12 mouse cellular contexts compared by ENCODE assay signal in the genomic region with DNA sequence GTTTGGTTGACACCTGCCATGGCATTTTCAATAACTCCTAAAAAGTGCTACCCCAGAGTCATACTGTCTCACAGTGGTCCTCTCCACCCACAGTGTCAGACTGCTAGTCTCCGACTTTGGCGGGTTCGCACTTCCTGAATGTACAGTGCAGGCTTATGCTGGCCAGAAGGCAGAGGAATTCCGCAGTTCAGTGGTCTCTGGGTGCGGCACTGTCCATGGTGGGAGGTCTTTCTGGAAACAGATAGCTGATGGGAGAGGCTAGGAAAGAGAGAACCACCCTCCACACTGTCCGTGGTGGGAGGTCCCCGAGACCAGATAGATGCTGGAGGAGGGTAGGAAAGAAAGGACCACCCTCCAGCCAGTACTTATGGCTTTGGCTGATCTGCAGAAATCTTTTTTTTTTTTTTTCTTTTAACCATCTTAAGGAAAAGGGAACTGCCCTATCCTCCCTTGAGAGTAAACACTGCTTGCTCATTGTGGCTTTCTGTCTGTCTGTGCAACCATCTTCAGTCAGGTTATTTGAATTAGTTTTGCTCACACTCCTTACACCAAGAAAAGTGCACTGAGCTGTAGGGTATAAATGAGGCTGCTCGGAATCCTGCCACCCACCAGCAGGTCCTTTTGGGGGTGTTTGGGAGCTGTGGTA.
A peak's percentile ranks its signal among the peaks of the same experiment; 100 is the strongest.
DNase-seq lines count a peak whose midpoint lies in the region; ATAC-seq and TF ChIP-seq lines count a peak whose summit lies in the region.
"Had no signal": no experiment of that assay in that cellular context is flagged by ENCODE, and none has a peak within 500 bp of the region (broad histone marks: within the 10 kb centered on the region; RNA-seq: fewer than 3 reads in every experiment).

No protein-coding gene starts in this region.

- no peaks in the 10 kb centered on the region for H3K27me3 ChIP-seq in heart, embryonic 15.5 days
- H3K27me3 ChIP-seq in heart, adult 2 months (ENCODE audit: control insufficient read depth, insufficient read depth, low read length): no peaks in the 10 kb centered on the region
- H3K27me3 ChIP-seq in lung, embryonic 16.5 days (ENCODE audit: control insufficient read depth, insufficient read depth, low read depth, low read length): no peaks in the 10 kb centered on the region
- no peaks in the 10 kb centered on the region for H3K27me3 ChIP-seq in intestine, postnatal 0 days (replicated peaks; ENCODE audit: control insufficient read depth, insufficient read depth, low read length)
- H3K27me3 ChIP-seq in stomach, embryonic 16.5 days (ENCODE audit: control insufficient read depth, insufficient read depth, low read length): no peaks in the 10 kb centered on the region
- H3K27me3 ChIP-seq: heart, embryonic 13.5 days; limb, embryonic 12.5 days had no signal

- no peaks in the 10 kb centered on the region for H3K9me3 ChIP-seq in heart, embryonic 15.5 days (replicated peaks)
- no peaks in the 10 kb centered on the region for H3K9me3 ChIP-seq in lung, embryonic 16.5 days (ENCODE audit: control insufficient read depth, low read length)
- no peaks in the 10 kb centered on the region for H3K9me3 ChIP-seq in intestine, postnatal 0 days (ENCODE audit: control insufficient read depth)
- H3K9me3 ChIP-seq in stomach, embryonic 16.5 days (replicated peaks; ENCODE audit: control insufficient read depth, low read length): no peaks in the 10 kb centered on the region
- H3K9me3 ChIP-seq: heart, embryonic 13.5 days; limb, embryonic 12.5 days had no signal

- no peaks in the 10 kb centered on the region for H3K79me2 ChIP-seq in heart, adult 2 months (replicated peaks; ENCODE audit: control insufficient read depth, insufficient read depth, low read length)

- H3K27ac ChIP-seq in heart, embryonic 15.5 days: no peak overlapping the region
- H3K27ac ChIP-seq in heart, adult 2 months: no peak overlapping the region
- peak overlapping the region; percentile 38; the same call in 1 of the 2 replicates for H3K27ac ChIP-seq in lung, embryonic 16.5 days (ENCODE audit: low read length)
- H3K27ac ChIP-seq in intestine, postnatal 0 days (ENCODE audit: low read depth, low read length): no peak overlapping the region
- H3K27ac ChIP-seq in stomach, embryonic 16.5 days (ENCODE audit: low read length): no peak overlapping the region
- H3K27ac ChIP-seq: heart, embryonic 13.5 days; limb, embryonic 12.5 days had no signal

- H3K4me3 ChIP-seq in heart, embryonic 15.5 days: no peak overlapping the region
- no peak overlapping the region for H3K4me3 ChIP-seq in heart, adult 2 months
- no peak overlapping the region for H3K4me3 ChIP-seq in lung, embryonic 16.5 days (ENCODE audit: low read length)
- no peak overlapping the region for H3K4me3 ChIP-seq in intestine, postnatal 0 days (ENCODE audit: low read depth, low read length)
- H3K4me3 ChIP-seq in stomach, embryonic 16.5 days (replicated peaks; ENCODE audit: low read length): no peak overlapping the region
- H3K4me3 ChIP-seq: heart, embryonic 13.5 days; limb, embryonic 12.5 days had no signal

- no peak for TF ChIP-seq CTCF in heart, adult 2 months (IDR thresholded peaks at IDR 0.05)
- no peak for TF ChIP-seq CTCF in intestine, postnatal 0 days (IDR thresholded peaks at IDR 0.05; ENCODE audit: low read depth)

- H3K36me3 ChIP-seq in heart, embryonic 15.5 days: no peaks in the 10 kb centered on the region
- no peaks in the 10 kb centered on the region for H3K36me3 ChIP-seq in heart, adult 2 months (ENCODE audit: control insufficient read depth, insufficient read depth, low read length)
- H3K36me3 ChIP-seq in lung, embryonic 16.5 days (ENCODE audit: control insufficient read depth, insufficient read depth, low read length): no peaks in the 10 kb centered on the region
- H3K36me3 ChIP-seq in intestine, postnatal 0 days (ENCODE audit: control insufficient read depth, insufficient read depth): no peaks in the 10 kb centered on the region
- no peaks in the 10 kb centered on the region for H3K36me3 ChIP-seq in stomach, embryonic 16.5 days (ENCODE audit: control insufficient read depth, insufficient read depth, low read length)
- H3K36me3 ChIP-seq: heart, embryonic 13.5 days; limb, embryonic 12.5 days had no signal

- H3K4me2 ChIP-seq in heart, embryonic 15.5 days: peak overlapping the region; percentile 21; the same call in 1 of the 2 replicates
- H3K4me2 ChIP-seq in lung, embryonic 16.5 days (ENCODE audit: low read depth, low read length): peak overlapping the region; percentile 29
- H3K4me2 ChIP-seq in intestine, postnatal 0 days (replicated peaks; ENCODE audit: low read depth): 0 out of 2 replicates have a peak overlapping the region, but pooled peaks have one; percentile 13
- H3K4me2 ChIP-seq in stomach, embryonic 16.5 days (ENCODE audit: low read depth, low read length): peak overlapping the region; percentile 11; the same call in 1 of the 2 replicates
- H3K4me2 ChIP-seq: heart, embryonic 13.5 days; limb, embryonic 12.5 days had no signal

- DNase-seq in heart, adult 2 months: no peak
- no peak for DNase-seq in lung, adult 18-20 months
- DNase-seq in B cell, adult 2 months: no peak
- DNase-seq in adrenal gland, postnatal 14 days: no peak

- no peak for TF ChIP-seq EP300 in heart, adult 2 months (IDR thresholded peaks at IDR 0.05; ENCODE audit: insufficient read depth, low read depth, low read length)

- no peak for TF ChIP-seq POLR2A in heart, adult 2 months (IDR thresholded peaks at IDR 0.05; ENCODE audit: insufficient read depth, low read depth, low read length)

- intact Hi-C loops in heart, adult 2 months (cut with DNase I): no loop called here

- no peak for ATAC-seq in heart, embryonic 15.5 days (replicated peaks; ENCODE audit: insufficient number of reproducible peaks, insufficient read depth, low FRiP score, low read depth)
- peak; percentile 85 for ATAC-seq in lung, embryonic 16.5 days (ENCODE audit: low read depth)
- ATAC-seq in intestine, postnatal 0 days: no peak
- 0 out of 2 replicates have a peak, but pooled peaks have one; percentile 17 for ATAC-seq in stomach, embryonic 16.5 days (ENCODE audit: insufficient read depth, low FRiP score)
- ATAC-seq: forebrain, embryonic 16.5 days; midbrain, embryonic 16.5 days had no signal

- no peak overlapping the region for H3K9ac ChIP-seq in heart, embryonic 15.5 days
- H3K9ac ChIP-seq in heart, adult 2 months (ENCODE audit: low read depth, low read length): no peak overlapping the region
- H3K9ac ChIP-seq in lung, embryonic 16.5 days (ENCODE audit: low read length): no peak overlapping the region
- H3K9ac ChIP-seq in intestine, postnatal 0 days (ENCODE audit: low read depth, low read length): no peak overlapping the region
- H3K9ac ChIP-seq in stomach, embryonic 16.5 days (ENCODE audit: low read length): no peak overlapping the region
- H3K9ac ChIP-seq: heart, embryonic 13.5 days; limb, embryonic 12.5 days had no signal

- H3K4me1 ChIP-seq in heart, embryonic 15.5 days (replicated peaks): peaks cover 10% of the 10 kb centered on the region
- 0 out of 2 replicates have a peak, but pooled peaks cover 1% of the 10 kb centered on the region for H3K4me1 ChIP-seq in heart, adult 2 months (ENCODE audit: control insufficient read depth, insufficient read depth, low read length)
- peaks cover 26% of the 10 kb centered on the region for H3K4me1 ChIP-seq in lung, embryonic 16.5 days (replicated peaks; ENCODE audit: control insufficient read depth, insufficient read depth, low read length)
- no peaks in the 10 kb centered on the region for H3K4me1 ChIP-seq in intestine, postnatal 0 days (replicated peaks; ENCODE audit: control insufficient read depth, insufficient read depth, low read length)
- H3K4me1 ChIP-seq in stomach, embryonic 16.5 days (ENCODE audit: control insufficient read depth, insufficient read depth, low read length): peaks cover 3% of the 10 kb centered on the region; the same call in 1 of the 2 replicates

- WGBS in heart, embryonic 15.5 days: 33% methylated on average over 8 of the region's 8 CpGs
- 34% methylated on average over 8 of the region's 8 CpGs for WGBS in heart, adult 2 months
- 28% methylated on average over 8 of the region's 8 CpGs for WGBS in lung, embryonic 16.5 days
- 47% methylated on average over 8 of the region's 8 CpGs for WGBS in intestine, postnatal 0 days
- 45% methylated on average over 8 of the region's 8 CpGs for whole genome bisulfite sequencing in stomach, embryonic 16.5 days

Comparison
In these comparisons a context has a peak if more than half of its experiments do, and no peak if none do; other contexts are left out.
1. ATAC-seq: peak in lung, embryonic 16.5 days (single experiment) and stomach, embryonic 16.5 days (single experiment); none in heart, embryonic 15.5 days (single experiment) and intestine, postnatal 0 days (single experiment).
2. Peak in every context shown above with its lines, with median percentiles within 50 percentile points of each other: H3K4me2 ChIP-seq.